Mouse (Mus musculus): ENCODE results near the gene Babam2.

- no peak for TF ChIP-seq CTCF (conservative IDR thresholded peaks at IDR 0.05; ENCODE audit: insufficient read depth, insufficient read length, low read depth, low read length)
- no peak for TF ChIP-seq POLR2A (IDR thresholded peaks at IDR 0.05; ENCODE audit: low read depth, low read length)
Measured at GRCm38 (mm10) chr5:32039511-32039910, 342.0 kb downstream of the Babam2 start.

All from kidney, adult 2 months (tissue).